Mouse (Mus musculus) spleen, adult 18-20 months (tissue): ENCODE measurements around the gene Igflr1.
A peak's percentile ranks its signal among the peaks of the same experiment; 100 is the strongest.

Experiments
- DNase-seq, 2 experiments: peaks; one replicate each; pipeline ENCODE4 v3.0.0; 2022; ENCODE audit warnings: mixed read lengths in 2 of 2

Gene Igflr1

GRCm38 (mm10) chr7:30588676-30589434 lies 23.6 kb downstream of the Igflr1 start, which contains the start of gene Kmt2b:
Kmt2b (minus strand) TSS chr7:30588726.
- peak; percentile 89 to 95 for DNase-seq

GRCm38 (mm10) chr7:30589435-30590301 lies 24.4 kb downstream of the Igflr1 start:
- DNase-seq = peak; percentile 66 to 87

GRCm38 (mm10) chr7:30590927-30591604 lies 25.8 kb downstream of the Igflr1 start:
- DNase-seq = no peak

GRCm38 (mm10) chr7:30591605-30591951 lies 26.4 kb downstream of the Igflr1 start:
- DNase-seq = no peak

GRCm38 (mm10) chr7:30592772-30593423 lies 27.7 kb downstream of the Igflr1 start:
- no peak for DNase-seq

GRCm38 (mm10) chr7:30593579-30594509 lies 28.6 kb downstream of the Igflr1 start:
- no peak for DNase-seq

GRCm38 (mm10) chr7:30594510-30595024 lies 29.3 kb downstream of the Igflr1 start:
- DNase-seq = no peak

- no peak for DNase-seq
Observed at GRCm38 (mm10) chr7:30596093-30596492, 30.9 kb downstream of the Igflr1 start.

- no peak for DNase-seq
Observed at GRCm38 (mm10) chr7:30596811-30597210, 31.6 kb downstream of the Igflr1 start.

- no peak for DNase-seq
Observed at GRCm38 (mm10) chr7:30598786-30599185, 33.6 kb downstream of the Igflr1 start, which contains the start of gene Zbtb32. Zbtb32 (minus strand) TSS chr7:30598909.

- peak; percentile 33 to 38 for DNase-seq
Observed at GRCm38 (mm10) chr7:30599933-30600353, 34.7 kb downstream of the Igflr1 start.

GRCm38 (mm10) chr7:30600651-30601050 lies 35.4 kb downstream of the Igflr1 start:
- no peak for DNase-seq

- DNase-seq = no peak
Observed at GRCm38 (mm10) chr7:30602583-30602982, 37.4 kb downstream of the Igflr1 start.

GRCm38 (mm10) chr7:30604424-30604823 lies 39.2 kb downstream of the Igflr1 start:
- no peak for DNase-seq

GRCm38 (mm10) chr7:30604944-30605343 lies 39.7 kb downstream of the Igflr1 start:
- no peak for DNase-seq

GRCm38 (mm10) chr7:30607706-30608309 lies 42.6 kb downstream of the Igflr1 start:
- peak; percentile 45 to 70 for DNase-seq

GRCm38 (mm10) chr7:30608476-30608875 lies 43.2 kb downstream of the Igflr1 start:
- no peak for DNase-seq

GRCm38 (mm10) chr7:30610043-30610442 lies 44.8 kb downstream of the Igflr1 start:
- no peak for DNase-seq

GRCm38 (mm10) chr7:30612654-30613402 lies 47.6 kb downstream of the Igflr1 start, which contains the start of gene Upk1a:
Upk1a (minus strand) TSS chr7:30612847.
- DNase-seq = no peak
